Mouse (Mus musculus) liver, adult (tissue): ENCODE results near the gene Muc3.
"Not testable (repeated sequence)": the region's sequence is repeated elsewhere in the genome, so short reads cannot be mapped to it uniquely, and the experiment has no call there.

Experiments used
- GATA4 ChIP-seq: IDR thresholded peaks from 2 replicates; pipeline ENCODE4 v1.6.1; 2014; ENCODE audit warnings: mild to moderate bottlenecking, low read length; ENCODE audit not compliant: insufficient replicate concordance

Muc3 gene

DNA sequence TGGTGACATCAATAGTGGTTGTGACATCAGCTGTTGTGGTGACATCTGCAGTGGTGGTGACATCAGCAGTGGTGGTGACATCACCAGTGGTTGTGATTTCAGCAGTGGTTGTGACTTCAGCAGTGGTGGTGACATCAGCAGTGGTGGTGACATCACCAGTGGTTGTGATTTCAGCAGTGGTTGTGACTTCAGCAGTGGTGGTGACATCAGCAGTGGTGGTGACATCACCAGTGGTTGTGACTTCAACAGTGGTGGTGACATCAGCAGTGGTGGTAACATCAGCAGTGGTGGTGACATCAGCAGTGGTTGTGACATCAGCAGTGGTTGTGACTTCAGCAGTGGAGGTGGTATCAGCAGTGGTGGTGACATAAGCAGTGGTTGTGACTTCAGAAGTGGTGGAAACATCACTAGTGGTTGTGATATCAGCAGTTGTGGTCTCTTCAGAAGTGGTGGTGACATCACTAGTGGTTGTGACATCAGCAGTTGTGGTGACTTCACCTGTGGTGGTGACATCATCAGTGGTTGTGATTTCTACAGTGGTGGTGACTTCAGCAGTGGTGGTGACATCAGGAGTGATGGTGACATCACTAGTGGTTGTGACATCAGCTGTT is at the start of gene Muc3:
Muc3 (minus strand) TSS at position 51 of the 611 bp plus-strand sequence.
- not testable (repeated sequence) for TF ChIP-seq GATA4

DNA sequence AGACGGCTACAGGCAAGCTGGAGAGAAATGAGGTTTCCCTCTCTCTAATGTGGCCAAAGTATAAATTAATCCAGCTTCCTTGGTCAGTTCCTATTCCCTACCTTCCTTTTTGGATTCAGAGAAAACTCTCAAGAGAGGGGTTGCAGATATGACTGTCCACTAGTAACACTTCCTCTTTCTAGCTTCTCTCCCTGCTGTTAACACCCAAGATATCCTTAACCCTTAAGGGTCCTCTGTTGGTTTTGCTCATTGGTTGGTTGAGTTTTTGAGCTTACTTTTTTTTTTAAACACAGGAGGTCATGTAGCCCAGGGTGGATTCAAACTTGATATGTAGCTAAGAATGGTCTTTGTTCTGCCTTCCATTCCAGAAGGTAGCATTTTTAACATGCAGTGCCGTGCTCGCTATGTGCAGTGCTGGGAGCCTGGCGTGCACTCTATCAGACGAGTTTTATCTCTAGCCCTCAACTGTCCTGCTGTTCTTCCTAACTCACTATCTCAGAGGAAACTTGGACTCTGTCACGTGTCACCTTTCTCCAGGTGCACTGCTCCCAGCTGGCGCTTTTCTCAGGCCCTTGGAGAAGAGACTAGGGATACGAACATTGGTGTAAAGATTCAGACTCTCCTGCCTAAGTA is 45.5 kb upstream of the Muc3 start:
- TF ChIP-seq GATA4, result no peak

DNA sequence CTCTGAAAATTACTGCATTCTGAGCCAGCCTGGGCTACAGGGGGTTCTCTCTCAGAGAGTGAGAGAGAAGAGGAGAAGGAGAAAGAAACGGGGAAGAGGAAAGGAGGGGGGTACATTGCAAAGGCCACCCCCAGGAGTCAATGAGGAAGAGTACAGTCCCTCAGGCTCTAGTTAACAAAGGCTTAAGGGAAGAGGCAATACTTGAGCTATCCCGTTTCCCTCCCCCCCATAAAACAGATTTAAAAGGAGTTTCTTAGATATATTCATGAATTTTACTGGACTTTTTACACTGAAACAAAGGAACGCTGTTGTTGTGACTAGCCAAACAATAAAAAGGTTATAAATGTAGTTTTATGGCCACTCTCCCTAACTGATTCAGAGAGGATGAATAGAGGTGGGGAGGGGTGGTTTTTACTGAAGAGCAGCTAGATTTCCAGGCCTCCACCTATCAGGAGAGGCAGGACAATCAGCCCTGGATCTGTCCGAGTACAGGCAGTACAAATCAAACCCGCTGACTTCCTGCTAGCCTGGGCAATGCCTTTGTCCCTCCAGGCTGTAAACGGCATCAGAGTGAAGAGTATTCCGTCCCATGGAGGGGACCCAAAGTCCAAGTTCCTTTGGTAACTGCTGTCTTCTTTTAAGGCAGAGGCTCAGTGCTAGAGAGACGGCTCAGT is 44.3 kb upstream of the Muc3 start:
- TF ChIP-seq GATA4, result no peak

DNA sequence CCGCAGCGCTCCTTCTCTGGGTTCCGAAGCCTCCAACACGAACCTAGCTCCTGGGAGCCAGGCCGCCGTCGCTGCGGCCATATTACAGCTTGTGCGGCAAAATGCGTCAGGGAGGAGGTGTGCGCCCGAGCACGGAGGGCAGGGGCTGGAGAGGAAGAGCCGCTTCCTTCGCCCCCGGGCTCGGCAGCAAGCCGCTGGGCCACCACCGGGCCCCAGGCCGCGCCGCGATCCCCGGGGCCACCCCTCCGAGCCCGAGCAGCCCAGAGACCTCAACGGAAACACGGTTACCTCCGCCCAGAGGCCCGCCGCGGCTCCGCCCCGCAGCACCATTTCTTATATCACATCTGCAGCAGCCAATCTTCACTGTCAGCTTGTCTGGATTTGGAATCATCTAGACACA is 40.2 kb upstream of the Muc3 start:
- TF ChIP-seq GATA4, result no peak

DNA sequence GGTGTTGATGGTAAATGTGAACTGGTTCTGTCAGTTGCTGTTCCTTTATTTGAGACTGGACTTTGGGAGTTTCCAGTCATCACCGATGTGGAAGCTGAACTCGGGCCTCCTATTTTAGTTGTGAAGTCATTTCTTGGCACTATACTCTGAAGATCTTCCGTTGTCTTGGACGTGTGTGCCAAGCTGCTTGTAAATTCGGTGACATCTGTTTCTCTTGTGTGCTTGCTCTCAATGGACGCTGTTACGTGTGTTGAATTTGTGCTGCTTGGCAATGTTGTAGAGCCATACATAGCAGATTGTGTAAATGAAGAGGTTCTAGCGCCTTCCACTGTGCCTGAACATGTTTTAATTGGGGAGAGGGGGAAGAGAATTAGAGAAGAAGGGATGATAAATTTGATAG is 36.2 kb upstream of the Muc3 start:
- TF ChIP-seq GATA4, result no peak

DNA sequence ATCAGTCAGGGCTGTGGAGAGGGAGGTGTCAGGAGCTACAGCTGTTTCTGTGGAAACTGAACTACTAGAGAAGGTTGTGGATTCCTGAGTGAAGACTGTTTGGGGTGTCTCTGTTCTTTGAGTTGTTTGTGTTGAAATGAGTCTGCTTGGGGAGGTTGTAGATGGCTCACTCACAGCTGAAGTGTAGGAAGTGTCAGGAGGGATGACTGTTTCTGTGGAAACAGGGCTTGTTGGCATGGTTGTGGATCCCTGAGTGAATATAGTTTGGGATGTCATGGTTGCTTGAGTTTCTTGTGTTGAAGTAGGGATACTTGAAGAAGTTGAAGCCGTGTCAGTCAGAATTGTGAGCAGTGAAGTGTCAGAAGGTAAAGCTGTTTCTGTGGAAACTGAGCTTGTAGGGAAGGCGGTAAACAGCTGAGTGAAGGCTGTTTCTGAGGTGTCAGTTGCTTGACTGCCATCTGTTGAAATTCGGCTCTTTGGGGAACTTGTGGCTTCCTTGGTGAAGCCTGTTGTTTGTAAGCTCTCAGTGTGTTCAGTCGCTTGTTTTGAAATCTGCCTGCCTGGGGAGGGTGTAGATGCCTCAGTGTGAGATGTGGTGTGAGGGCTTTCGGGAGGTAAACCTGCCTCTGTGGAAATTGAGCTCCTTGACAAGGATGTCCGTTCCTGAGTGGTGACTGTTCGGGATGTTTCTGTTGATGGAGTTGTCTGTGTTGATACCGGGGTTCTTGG is 30.7 kb upstream of the Muc3 start:
- TF ChIP-seq GATA4, result no peak

DNA sequence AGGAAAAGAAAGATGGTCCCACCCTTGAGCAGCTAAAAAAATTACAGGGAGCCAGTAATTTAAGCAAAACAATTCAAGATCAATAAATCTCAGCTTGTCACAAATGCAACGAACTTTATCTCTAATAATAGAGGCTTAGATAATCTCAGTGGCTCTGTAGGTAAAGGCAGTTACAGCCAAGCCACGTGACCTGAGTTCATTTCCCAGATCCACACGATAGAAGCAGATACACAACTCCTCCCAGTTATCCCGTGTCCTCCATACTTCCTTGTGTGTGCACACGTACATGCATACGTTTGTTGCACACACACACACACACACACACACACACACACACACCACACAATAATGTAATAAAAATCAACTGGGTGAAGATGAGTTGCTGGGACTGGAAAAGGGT is 24.8 kb upstream of the Muc3 start:
- no peak for TF ChIP-seq GATA4

DNA sequence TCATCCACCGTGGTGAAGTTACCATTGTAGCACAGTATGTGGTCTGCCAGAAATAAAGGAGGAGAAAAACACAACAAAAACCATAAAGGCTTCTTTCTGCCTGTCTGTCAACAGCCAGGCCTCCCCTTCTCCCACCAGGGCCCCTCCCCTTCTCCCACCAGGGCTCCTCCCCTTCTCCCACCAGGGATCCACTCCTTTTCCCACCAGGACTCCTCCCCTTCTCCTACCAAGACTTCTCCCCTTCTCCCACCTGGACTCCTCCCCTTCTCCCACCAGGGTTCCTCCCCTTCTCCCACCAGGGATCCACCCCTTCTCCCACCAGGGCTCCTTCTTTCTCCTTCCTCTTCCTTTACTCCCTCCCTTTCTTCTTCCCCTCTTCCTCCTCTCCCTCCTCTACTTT is 23.5 kb upstream of the Muc3 start:
- no peak for TF ChIP-seq GATA4

DNA sequence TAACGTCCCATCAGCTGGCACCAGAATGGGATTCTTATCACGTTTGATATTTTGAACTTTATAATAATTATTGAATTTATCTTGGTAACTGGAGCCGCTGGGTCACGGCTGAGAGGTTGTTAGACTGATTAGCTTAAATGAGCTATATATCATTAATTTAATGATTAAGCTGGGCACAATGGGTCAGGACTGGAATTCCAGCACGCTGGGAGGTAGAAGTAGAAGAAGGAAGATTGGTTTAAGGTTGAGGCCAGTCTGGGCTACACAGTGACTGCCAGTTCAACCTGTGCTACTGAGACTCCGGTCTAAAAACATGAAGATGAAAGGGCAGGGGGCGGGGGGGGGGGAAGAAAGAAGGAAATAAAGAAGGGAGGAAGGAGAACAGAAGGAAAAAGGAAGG is 22.4 kb upstream of the Muc3 start:
- TF ChIP-seq GATA4, result no peak

DNA sequence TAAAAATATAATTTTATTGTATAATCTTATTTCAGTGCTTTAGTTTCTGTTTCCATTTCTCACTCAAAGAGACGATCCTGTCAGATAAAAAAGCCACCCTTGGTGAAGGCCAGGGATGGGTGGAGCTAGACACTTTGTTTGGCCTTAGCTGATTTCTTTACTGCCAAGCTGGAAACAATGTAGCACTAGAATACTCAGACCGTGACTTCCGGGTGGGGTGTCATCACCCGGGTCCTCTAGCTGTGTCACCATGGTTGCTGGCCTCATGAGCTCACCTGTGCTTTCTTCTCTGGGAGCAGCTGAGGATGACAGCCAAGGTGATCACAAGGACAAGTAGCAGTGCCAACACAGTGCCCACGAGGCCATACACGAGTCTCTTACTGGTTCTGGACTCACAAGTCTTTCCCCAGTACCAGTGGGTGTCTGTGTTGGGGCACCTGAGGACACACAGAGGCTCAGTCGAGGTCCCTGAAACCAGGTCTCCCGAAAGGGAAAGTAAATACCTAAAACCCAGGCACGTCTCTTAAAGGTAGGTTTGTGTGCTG is 21.8 kb upstream of the Muc3 start:
- TF ChIP-seq GATA4, result no peak

DNA sequence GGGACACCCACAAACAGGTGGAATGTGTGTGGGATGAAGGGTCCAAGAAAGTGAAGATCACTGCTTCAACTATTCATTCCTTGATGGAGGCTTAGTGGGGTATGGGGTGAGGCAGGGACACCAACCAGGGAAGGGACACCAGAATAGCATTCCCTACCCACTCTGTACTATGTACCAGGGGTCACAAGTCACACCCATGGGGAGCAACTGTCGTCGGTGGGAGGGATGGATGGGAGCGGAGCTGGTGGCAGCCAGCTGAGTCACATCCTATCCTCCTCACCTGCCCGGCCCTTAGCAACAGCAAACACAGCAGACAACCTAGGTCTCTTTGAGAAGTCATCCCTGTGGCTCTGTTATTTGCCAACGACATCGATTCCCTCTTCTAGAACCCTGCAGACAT is 18.4 kb upstream of the Muc3 start:
- TF ChIP-seq GATA4, result no peak

DNA sequence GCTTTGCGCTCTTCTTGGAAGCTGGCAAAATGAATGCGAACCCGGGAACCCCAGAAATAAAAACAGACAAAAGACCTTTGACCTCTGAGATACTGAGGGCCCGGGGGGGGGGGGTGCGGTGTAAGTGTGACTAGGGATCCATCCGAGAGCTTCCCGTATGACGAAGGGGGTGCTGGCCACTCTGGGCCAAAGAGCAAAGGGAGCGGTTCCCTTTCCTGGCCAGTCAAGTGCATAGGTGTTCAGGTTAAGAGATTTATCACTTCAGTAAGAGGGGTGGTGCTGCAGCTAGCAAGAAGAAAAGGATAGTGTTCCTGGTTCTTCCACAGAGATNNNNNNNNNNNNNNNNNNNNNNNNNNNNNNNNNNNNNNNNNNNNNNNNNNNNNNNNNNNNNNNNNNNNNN is 16.9 kb upstream of the Muc3 start:
- TF ChIP-seq GATA4, result no peak

DNA sequence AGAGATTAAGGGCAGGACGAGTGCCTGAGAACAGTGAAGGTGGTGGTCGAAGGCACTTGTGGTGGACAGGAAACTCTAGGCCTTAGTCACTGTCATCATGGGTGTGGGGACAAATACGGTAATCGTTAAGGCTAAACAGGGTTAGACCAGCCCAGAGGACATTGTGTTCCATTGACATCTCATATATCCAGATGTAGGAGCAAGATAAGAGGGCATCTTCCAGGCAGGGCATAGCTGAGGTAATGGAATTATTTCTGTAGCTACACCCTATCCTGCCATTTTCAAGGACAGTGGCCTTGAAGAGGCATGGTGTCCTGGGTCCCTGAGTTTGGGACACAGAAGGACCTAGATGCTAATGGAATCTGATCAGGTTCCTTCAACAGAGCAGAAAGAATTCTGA is 12.7 kb upstream of the Muc3 start:
- TF ChIP-seq GATA4, result no peak

DNA sequence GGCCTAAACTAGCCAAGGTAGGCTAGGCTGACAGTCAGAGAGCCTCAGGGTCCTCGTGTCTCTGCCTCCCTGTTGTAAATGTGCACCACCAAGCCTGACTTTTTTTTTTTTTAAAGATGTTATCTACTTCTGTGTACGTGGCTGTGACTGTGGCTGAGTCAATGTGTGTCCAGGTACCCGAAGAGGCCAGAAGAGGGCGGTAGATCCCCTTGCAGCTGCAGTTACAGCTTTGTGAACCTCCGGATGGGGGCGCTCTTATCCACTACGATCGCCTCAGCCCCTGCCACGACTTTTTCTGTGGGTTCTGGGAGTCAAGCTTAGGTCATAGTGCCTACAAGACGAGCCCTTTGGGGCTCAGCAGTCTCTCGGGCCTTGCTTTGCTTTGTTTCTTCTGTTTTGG is 10.3 kb upstream of the Muc3 start:
- TF ChIP-seq GATA4, result no peak

DNA sequence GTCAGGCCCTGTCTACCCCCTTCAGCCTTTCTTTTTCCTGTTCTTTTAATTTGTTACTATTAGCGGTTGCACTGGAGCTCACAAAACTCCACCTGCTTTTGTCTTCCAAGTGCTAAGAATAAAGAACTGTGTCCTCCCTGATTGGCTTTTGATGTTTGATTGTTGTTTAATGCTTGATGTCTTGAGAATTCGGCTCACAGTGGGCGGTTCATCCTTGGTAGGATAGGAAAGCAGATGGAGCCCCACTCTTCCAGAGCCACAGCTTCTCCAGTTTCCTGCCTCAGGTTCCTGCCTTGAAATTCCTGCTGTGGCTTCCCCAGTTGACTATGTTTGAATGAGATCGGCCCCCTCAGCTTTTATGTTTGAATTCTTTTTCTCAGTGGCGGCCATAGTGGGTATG is 4.2 kb upstream of the Muc3 start:
- TF ChIP-seq GATA4, result no peak

DNA sequence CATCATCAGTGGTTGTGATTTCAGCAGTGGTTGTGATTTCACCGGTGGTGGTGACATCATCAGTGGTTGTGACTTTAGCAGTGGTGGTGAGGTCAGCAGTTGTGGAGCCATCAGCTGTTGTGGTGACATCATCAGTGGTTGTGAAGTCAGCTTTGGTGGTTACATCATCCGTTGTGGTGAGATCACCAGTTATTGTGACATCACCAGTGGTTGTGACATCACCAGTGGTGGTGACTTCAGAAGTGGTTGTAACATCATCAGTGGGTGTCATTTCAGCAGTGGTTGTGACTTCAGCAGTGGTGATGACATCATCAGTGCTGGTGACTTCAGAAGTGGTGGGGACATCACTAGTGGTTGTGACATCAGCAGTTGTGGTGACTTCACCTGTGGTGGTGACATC is 3.5 kb upstream of the Muc3 start:
- no peak for TF ChIP-seq GATA4

DNA sequence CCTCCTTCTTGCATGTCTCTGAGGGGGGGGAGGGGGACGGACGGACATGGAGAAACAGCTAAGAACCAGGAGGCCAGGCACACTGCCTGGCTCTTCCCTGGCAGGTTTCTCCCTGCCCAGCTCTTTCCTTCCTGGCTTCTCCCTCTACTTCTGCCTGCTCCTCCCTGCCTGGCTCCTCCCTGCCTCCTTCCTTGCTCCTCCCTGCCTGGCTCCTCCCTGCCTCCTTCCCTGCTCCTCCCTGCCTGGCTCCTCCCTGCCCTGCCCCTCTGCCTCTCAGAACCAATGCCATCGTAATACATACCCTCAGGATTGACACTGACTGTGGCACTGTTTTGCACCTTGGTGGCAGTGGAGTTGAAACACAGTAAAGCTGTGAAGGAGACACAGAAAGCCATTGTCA is 8.3 kb downstream of the Muc3 start:
- TF ChIP-seq GATA4, result no peak
